Mouse (Mus musculus) bone marrow, adult 2 months (tissue): ENCODE measurements around the gene Tlnrd1.

Source experiments
- CTCF ChIP-seq: fragments of 200-500 bp; IDR thresholded peaks from 2 replicates; pipeline ENCODE4 v1.5.1; 2011; ENCODE audit warnings: low read length, control low read depth; ENCODE audit not compliant: control insufficient read depth, insufficient read depth
- POLR2A ChIP-seq: fragments of 200-500 bp; IDR thresholded peaks from 2 replicates; pipeline ENCODE4 v1.6.1; 2011; ENCODE audit warnings: low read depth, mild to moderate bottlenecking, control low read depth, low read length, borderline replicate concordance; ENCODE audit not compliant: control insufficient read depth

GRCm38 (mm10) chr7:83856353-83857207 lies 27.5 kb downstream of the Tlnrd1 start:
- no peak for TF ChIP-seq POLR2A
- no peak for TF ChIP-seq CTCF
